Mouse (Mus musculus) cerebellum, adult (tissue): Measurements from ENCODE around the gene Olfr689.
"Not testable (repeated sequence)": the region's sequence is repeated elsewhere in the genome, so short reads cannot be mapped to it uniquely, and the experiment has no call there.

ENCODE experiments used
- ATAC-seq: cut with Nextera tagmentation; 2 replicates; pipeline ENCODE4 v1.9.2; 2017; ENCODE audit warnings: mild to moderate bottlenecking, moderate library complexity, mixed read lengths; ENCODE audit not compliant: insufficient number of reproducible peaks, low FRiP score, low TSS enrichment

The Olfr689 gene

DNA sequence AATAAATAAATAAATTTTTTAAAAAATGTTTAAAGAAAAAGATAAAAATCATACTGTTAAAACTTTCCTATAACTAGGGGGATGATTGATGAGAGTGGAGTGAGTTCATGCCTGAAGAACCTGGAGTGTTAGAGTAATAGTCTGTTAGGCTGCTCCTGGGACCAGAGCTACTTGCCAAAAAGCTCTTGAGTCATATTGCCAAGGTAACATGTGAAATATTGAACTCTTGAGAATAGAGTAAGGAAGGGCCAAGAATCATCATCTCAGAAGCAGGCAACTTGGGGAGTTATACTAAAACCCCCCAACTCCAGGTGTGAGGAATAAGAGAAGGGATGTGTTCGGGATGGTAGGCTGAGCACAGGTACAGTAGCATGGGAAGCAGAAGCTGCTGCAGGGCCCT is at the start of gene Olfr689:
Gene Olfr689, plus strand, starts transcription at position 301 of the 400 bp plus-strand sequence.
- ATAC-seq, result no peak

DNA sequence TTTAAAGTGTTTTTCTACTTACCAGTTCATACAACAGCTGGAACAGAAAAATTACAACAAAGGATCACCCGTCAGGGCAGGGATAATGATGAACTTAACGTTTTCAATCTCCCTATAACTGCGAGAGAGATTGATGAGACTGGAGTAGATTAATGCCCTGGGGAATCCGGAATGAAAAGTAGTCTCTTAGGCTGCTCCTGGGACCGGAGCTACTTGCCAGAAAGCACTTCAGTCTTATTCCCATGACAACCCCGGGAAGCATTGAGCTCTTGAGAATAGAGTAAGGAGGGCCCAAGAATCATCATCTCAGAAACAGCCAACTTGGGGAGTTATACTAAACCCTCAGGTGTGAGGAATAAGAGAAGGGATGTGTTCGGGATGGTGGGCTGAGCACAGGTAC is 38.5 kb upstream of the Olfr689 start:
- ATAC-seq, result no peak

DNA sequence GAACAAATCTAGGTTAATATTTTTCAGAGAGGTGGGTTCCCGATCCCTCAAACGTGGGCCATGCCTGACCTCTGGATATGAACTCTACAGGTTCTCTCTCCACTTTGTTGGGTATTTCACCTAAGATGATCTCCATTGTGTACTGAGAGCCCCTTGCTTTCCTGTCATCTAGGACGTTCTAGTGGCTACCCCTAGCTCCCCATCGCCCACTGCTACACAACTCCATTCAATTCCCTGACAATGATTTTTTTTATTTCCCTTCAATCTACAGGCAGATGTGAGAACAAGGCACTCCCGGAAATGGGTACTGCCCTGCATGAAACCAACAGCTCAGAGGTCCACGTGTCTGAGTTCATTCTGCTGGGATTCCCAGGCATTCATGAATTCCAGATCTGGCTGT is 23.2 kb upstream of the Olfr689 start, which contains the start of gene Olfr688:
Gene Olfr688, plus strand, starts transcription at position 301 of the 400 bp plus-strand sequence.
- ATAC-seq, result no peak

DNA sequence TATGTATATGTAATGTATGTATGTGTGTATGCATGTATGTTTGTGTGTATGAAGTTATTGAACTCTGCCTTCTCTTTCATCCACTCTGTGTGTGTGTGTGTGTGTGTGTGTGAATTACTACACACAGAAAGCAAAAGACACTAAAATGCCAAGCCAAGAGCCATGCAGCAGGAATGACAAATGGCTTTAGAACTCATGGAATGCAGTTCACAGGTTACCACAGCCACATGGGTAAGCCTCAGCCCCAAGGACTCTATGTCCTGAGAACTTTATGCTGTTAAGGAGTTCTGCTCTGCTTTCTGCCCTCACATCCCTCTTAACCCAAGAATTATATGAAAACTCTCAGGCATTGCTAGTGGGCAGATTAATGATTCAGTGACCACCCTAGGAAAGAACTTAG is 20.9 kb upstream of the Olfr689 start:
- no peak for ATAC-seq

DNA sequence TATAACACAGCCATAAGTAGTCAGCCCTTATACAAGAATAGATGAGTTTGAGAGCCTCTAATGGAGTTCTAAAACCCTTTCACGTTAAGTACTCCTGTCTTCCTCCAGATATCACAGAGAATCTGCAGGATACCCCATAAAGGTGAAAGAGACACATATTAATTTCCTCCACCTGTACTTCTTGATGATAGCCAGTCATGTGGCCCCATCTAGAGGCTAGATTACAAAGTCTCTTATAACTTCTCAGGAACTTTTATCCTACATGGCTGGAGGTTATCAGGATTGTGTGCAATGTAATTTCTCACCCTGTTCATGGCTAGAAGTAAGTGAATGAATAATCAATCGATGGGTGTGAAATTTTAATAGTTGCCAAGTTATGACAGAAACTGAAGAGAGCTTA is 14.3 kb downstream of the Olfr689 start:
- no peak for ATAC-seq

DNA sequence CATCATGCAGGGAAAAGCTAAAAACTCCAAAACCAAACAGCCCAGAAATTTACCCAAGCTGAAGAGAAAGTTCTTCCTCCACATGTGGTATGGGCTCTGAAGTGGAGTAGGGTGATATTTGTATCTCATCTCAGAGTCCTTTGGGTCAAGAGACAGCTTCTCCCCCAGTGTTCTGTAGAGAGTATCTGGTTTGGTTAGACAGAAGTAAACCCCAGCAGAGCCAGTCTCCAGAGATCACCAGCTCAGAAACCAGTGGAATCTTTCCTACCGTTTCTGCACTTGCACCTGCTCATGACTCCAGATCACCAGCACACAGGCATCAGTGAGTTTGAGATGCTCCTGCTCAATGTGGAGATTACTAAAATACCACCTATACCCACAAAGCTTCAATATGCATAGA is 23.0 kb downstream of the Olfr689 start, which contains the start of gene Olfr690:
Gene Olfr690, minus strand, starts transcription at position 101 of the 400 bp plus-strand sequence.
- ATAC-seq, result no peak

DNA sequence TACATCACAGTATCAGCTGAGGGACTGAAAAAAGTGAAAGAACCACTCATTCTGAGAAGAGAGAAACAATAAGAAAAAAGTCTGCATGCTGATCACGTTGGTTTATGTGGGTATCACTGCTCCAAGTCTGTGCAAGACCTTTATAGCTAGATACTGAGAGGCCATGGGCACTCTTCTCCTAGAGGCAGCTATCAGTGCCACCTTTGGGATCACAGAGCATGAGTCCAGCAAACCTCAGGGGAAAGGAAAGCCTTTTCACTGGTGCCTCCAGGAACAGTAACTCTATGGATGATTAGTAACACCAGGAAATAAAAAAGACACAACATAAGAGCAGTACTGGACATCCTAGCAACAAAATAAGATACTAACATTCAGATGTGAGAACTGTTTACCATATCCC is 31.2 kb downstream of the Olfr689 start, which contains the start of gene Olfr691:
Gene Olfr691, minus strand, starts transcription at position 101 of the 400 bp plus-strand sequence.
- no peak for ATAC-seq

DNA sequence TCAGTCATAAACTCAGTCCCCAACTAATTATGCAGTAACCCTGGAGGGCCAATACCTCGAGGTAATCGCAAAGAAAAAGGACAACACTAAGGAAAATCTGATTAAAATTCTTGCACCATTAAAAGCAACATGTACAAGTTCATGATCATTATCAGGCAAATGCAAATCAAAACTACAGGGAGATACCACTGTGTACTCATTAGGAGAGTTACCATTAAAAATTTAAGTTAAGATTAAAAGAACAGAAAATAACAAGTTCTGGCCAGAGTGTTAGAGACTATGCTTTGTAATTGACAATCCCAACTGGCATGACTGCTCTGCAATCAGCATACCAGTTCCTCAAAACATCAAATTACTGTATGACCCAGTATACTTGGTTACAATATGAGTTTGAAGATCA is 31.8 kb downstream of the Olfr689 start:
- ATAC-seq, result no peak

DNA sequence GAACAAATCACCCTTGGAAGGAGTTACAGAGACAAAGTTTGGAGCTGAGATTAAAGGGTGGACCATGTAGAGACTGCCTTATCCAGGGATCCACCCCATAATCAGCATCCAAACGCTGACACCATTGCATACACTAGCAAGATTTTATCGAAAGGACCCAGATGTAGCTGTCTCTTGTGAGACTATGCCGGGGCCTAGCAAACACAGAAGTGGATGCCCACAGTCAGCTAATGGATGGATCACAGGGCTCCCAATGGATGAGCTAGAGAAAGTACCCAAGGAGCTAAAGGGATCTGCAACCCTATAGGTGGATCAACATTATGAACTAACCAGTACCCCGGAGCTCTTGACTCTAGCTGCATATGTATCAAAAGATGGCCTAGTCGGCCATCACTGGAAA is 45.1 kb downstream of the Olfr689 start:
- ATAC-seq, result not testable (repeated sequence)

DNA sequence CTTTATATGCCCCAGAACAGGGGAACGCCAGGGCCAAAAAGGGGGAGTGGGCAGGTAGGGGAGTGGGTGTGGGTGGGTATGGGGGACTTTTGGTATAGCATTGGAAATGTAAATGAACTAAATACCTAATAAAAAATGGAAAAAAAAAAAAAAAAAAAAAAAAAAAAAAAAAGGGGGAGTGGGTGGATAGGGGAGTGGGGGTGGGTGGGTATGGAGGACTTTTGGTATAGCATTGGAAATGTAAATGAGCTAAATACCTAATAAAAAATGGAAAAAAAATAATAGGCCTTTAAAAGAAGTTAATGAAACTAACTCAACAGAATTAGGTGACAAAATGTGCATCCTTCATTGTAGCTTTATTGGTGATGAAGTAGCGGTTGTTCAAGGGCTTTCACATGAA is 45.5 kb downstream of the Olfr689 start:
- ATAC-seq, result not testable (repeated sequence)

DNA sequence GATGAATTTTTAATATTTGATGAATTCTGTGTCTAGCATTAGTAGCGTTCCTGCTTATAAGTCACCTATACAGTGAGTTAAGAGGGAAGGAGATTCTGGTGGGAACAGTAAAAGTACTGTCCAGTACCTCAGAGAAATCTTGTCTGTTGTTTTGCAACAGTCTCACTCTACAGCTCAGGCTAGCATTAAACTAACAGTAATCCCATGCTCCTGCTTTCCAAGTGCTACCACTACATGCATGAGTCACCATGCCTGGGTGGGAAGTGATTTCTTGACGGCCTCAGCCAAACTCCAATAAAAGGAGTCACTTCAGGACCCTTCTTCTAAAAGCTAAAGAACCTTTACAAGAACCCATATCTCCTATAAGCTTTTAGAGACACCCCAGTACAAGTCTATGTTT is 50.7 kb downstream of the Olfr689 start:
- ATAC-seq, result no peak

DNA sequence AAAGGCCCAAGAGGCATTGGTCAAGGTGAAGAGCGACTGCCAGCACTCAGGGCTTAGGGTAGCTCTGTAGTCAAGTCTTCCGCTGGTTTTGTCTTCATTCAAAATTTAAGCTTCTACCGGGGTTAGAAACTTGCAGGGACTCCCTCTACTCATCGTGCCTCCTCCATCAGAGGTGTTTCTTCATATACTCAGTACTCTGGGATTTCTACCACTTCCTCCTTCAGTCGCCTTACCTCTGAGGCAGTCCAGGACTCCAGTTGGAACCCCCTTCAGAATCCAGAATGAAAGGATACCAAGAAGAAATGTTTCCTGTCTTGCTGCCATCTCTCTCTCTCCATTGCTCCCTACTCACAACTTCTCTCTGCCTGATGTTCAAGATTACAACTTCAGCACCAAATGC is 56.3 kb downstream of the Olfr689 start:
- no peak for ATAC-seq

DNA sequence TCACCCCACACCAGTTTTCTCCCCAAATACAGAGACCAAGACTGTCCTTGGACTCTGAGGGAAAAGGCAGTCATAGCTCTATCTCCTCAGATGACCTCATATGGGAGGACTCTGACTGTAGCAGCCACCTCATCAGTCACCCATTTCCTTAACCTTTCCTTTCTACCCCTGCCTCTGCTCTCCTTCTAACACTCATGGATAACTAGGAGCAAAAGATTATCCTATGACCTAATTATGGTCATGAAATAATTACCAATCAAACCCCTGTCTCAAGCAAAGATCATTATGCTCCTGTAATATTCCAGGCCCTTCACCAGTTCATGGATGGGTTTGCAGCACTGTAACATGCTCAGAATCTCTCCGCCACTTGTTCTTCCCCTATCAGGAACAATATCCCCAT is 57.0 kb downstream of the Olfr689 start, which contains the start of gene Olfr692:
Gene Olfr692, plus strand, starts transcription at position 301 of the 400 bp plus-strand sequence.
- ATAC-seq, result no peak

DNA sequence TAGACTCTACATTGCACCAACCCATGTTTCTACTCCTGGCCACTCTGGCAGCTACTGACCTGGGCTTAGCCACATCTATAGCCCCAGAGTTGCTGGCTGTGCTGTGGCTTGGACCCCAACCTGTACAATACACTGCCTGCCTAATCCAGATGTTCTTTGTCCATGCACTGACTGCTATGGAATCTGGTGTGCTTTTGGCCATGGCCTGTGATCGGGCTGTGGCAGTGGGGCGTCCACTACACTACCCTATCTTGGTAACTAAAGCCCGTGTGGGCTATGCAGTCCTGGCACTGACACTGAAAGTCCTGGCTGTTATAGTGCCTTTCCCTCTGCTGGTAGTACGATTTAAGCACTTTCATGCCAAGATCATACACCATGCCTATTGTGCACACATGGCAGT is 57.6 kb downstream of the Olfr689 start:
- no peak for ATAC-seq
